Mouse (Mus musculus): ENCODE results near the gene Slc27a3. TPM values are rescaled to one million over a fixed set of nuclear protein-coding genes. Genes with fewer than 3 reads are reported as not detected.
A peak's percentile ranks its signal among the peaks of the same experiment; 100 is the strongest.

Gene Slc27a3
- polyA plus RNA-seq, 2 experiments = 1.0 to 2.1 TPM

DNA sequence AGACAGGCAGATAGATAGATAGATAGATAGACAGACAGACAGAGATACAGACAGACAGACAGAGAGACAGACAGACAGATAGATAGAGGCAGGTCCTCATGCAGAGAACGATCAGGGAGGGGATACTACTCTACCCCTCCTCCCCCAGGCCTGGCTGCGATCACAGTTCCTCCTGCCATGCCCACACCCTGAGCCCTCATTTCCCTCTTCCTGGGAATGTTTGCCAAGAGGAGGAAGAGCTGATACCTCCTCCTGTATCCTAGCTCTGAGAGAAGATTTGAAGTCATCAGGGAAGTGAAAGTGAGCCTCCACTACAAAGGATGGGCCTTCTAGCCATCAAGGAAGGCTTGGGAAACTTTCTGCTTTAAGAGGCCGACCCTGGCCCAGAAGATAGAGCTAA, 5.9 kb upstream of the Slc27a3 start:
- 70% methylated on average over 3 of the region's 3 CpGs for whole genome bisulfite sequencing (ENCODE audit: insufficient replicate concordance)
- DNase-seq (ENCODE audit: low read depth in 3 of 3, low spot score in 3 of 3) = no peak

DNA sequence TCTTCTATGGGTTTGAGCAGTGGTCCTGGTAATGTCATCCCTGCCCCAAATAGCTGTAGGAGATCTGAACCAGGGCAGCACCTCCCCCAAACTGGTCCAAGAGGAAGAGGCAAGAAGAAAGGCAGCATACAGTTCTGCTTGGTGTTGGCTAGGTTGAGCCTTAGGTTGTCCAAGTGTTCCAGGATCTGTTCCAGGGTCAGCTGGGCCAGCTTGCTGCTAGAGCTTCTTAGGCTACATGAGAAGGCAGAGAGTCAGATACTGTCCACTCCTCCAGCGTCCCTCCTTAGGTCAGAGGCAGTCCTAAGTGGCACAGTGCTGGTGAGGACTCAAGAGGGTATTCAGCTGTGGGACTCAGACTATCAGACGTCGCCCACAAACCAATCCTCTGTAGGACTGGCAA, 2.9 kb upstream of the Slc27a3 start:
- ATAC-seq (ENCODE audit: insufficient read depth) (no peak), DNase-seq (ENCODE audit: low read depth in 3 of 3, low spot score in 3 of 3) (no peak)
- Histone ChIP-seq H3K4me2 (ENCODE audit: low read depth) (no peak overlapping the region), H3K27ac (no peak overlapping the region), H3K9me3 (ENCODE audit: control insufficient read depth, low read length) (no peaks in the 10 kb centered on the region), H3K27me3 (ENCODE audit: control insufficient read depth, insufficient read depth, low read length) (peaks cover 24% of the 10 kb centered on the region), H3K36me3 (replicated peaks; ENCODE audit: control insufficient read depth, insufficient read depth, low read depth) (peaks cover 11% of the 10 kb centered on the region), H3K4me3 (ENCODE audit: insufficient read depth in 1 of 2, low read depth in 2 of 2, low read length in 2 of 2) (no peak overlapping the region), H3K9ac (replicated peaks) (no peak overlapping the region), H3K4me1 (replicated peaks; ENCODE audit: control insufficient read depth in 2 of 2, insufficient read depth in 2 of 2, low read length in 1 of 2) (no peaks in the 10 kb centered on the region; a peak in 1 of 4 replicates)
- 83% methylated on average over 3 of the region's 3 CpGs for WGBS (ENCODE audit: insufficient replicate concordance)
- no peak for TF ChIP-seq EP300 (IDR thresholded peaks at IDR 0.05; ENCODE audit: low read depth)
- TF ChIP-seq CTCF (IDR thresholded peaks at IDR 0.05; ENCODE audit: low read depth) = no peak

More for the DNA sequence above, 5.9 kb upstream of the Slc27a3 start:
- ATAC-seq (ENCODE audit: insufficient read depth) = no peak
- H3K4me1 ChIP-seq (replicated peaks; ENCODE audit: control insufficient read depth in 2 of 2, insufficient read depth in 2 of 2, low read length in 1 of 2) = no peaks in the 10 kb centered on the region
- H3K27me3 ChIP-seq (ENCODE audit: control insufficient read depth, insufficient read depth, low read length) = no peaks in the 10 kb centered on the region
- no peak overlapping the region for H3K4me2 ChIP-seq (ENCODE audit: low read depth)
- no peak for TF ChIP-seq EP300 (IDR thresholded peaks at IDR 0.05; ENCODE audit: low read depth)
- TF ChIP-seq CTCF (IDR thresholded peaks at IDR 0.05; ENCODE audit: low read depth) = no peak
- no peaks in the 10 kb centered on the region for H3K9me3 ChIP-seq (ENCODE audit: control insufficient read depth, low read length)
- H3K27ac ChIP-seq = no peak overlapping the region
- H3K9ac ChIP-seq (replicated peaks) = no peak overlapping the region
- H3K36me3 ChIP-seq (replicated peaks; ENCODE audit: control insufficient read depth, insufficient read depth, low read depth) = peaks cover 27% of the 10 kb centered on the region
- no peak overlapping the region for H3K4me3 ChIP-seq (ENCODE audit: insufficient read depth in 1 of 2, low read depth in 2 of 2, low read length in 2 of 2)

GRCm38 (mm10) chr3:90391941-90392340, 2.2 kb upstream of the Slc27a3 start:
- no peak overlapping the region for H3K9ac ChIP-seq (replicated peaks)
- no peak for TF ChIP-seq CTCF (IDR thresholded peaks at IDR 0.05; ENCODE audit: low read depth)
- TF ChIP-seq EP300 (IDR thresholded peaks at IDR 0.05; ENCODE audit: low read depth) = no peak
- 79% methylated on average over 8 of the region's 8 CpGs for WGBS (ENCODE audit: insufficient replicate concordance)
- H3K4me2 ChIP-seq (ENCODE audit: low read depth) = no peak overlapping the region
- H3K27me3 ChIP-seq (ENCODE audit: control insufficient read depth, insufficient read depth, low read length) = peaks cover 24% of the 10 kb centered on the region
- no peak overlapping the region for H3K27ac ChIP-seq
- ATAC-seq (ENCODE audit: insufficient read depth) (no peak), DNase-seq (ENCODE audit: low read depth in 3 of 3, low spot score in 3 of 3) (no peak)
- peaks cover 11% of the 10 kb centered on the region for H3K36me3 ChIP-seq (replicated peaks; ENCODE audit: control insufficient read depth, insufficient read depth, low read depth)
- no peak overlapping the region for H3K4me3 ChIP-seq (ENCODE audit: insufficient read depth in 1 of 2, low read depth in 2 of 2, low read length in 2 of 2)
- no peaks in the 10 kb centered on the region; a peak in 1 of 4 replicates for H3K4me1 ChIP-seq (replicated peaks; ENCODE audit: control insufficient read depth in 2 of 2, insufficient read depth in 2 of 2, low read length in 1 of 2)
- no peaks in the 10 kb centered on the region for H3K9me3 ChIP-seq (ENCODE audit: control insufficient read depth, low read length)

DNA sequence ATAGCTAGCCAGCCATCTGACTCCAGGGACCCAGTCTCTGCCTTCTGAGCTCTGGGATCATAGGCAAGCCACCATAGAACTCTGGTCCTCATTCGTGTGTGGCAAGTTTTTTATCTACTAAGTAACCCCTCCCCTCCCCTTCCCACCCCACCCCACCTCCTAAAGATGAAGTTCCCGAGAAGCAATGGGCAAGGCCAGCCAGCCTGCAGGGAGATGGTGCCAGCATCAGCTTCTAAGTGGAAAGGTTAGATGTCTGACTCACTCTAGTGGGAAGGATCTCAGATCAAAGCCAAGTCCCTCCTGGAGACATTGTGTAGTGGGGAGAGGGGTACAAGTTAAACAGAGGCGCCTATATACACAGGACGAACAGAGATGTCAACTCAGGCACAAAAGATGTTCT, 1.3 kb upstream of the Slc27a3 start:
- H3K4me1 ChIP-seq (replicated peaks; ENCODE audit: control insufficient read depth in 2 of 2, insufficient read depth in 2 of 2, low read length in 1 of 2) = no peaks in the 10 kb centered on the region; a peak in 1 of 4 replicates
- H3K36me3 ChIP-seq (replicated peaks; ENCODE audit: control insufficient read depth, insufficient read depth, low read depth) = peaks cover 11% of the 10 kb centered on the region
- no peak overlapping the region for H3K4me2 ChIP-seq (ENCODE audit: low read depth)
- TF ChIP-seq EP300 (IDR thresholded peaks at IDR 0.05; ENCODE audit: low read depth) = no peak
- no peak for TF ChIP-seq CTCF (IDR thresholded peaks at IDR 0.05; ENCODE audit: low read depth)
- H3K27me3 ChIP-seq (ENCODE audit: control insufficient read depth, insufficient read depth, low read length) = peaks cover 24% of the 10 kb centered on the region
- 52% methylated on average over 4 of the region's 4 CpGs for WGBS (ENCODE audit: insufficient replicate concordance)
- H3K27ac ChIP-seq = no peak overlapping the region
- DNase-seq (ENCODE audit: low read depth in 3 of 3, low spot score in 3 of 3) = no peak
- no peak for ATAC-seq (ENCODE audit: insufficient read depth)
- H3K9ac ChIP-seq (replicated peaks) = no peak overlapping the region
- no peaks in the 10 kb centered on the region for H3K9me3 ChIP-seq (ENCODE audit: control insufficient read depth, low read length)
- H3K4me3 ChIP-seq (ENCODE audit: insufficient read depth in 1 of 2, low read depth in 2 of 2, low read length in 2 of 2) = no peak overlapping the region

- H3K4me3 ChIP-seq (ENCODE audit: insufficient read depth in 1 of 2, low read depth in 2 of 2, low read length in 2 of 2) = peak overlapping the region; percentile 36 to 42
- ATAC-seq (ENCODE audit: insufficient read depth) = 0 out of 2 replicates have a peak, but pooled peaks have one; percentile 1
- H3K9ac ChIP-seq (replicated peaks) = no peak overlapping the region
- H3K27me3 ChIP-seq (ENCODE audit: control insufficient read depth, insufficient read depth, low read length) = peaks cover 24% of the 10 kb centered on the region
- H3K9me3 ChIP-seq (ENCODE audit: control insufficient read depth, low read length) = no peaks in the 10 kb centered on the region
- H3K4me2 ChIP-seq (ENCODE audit: low read depth) = peak overlapping the region; percentile 54
- H3K4me1 ChIP-seq (replicated peaks; ENCODE audit: control insufficient read depth in 2 of 2, insufficient read depth in 2 of 2, low read length in 1 of 2) = no peaks in the 10 kb centered on the region; a peak in 1 of 4 replicates
- peaks cover 9% of the 10 kb centered on the region for H3K36me3 ChIP-seq (replicated peaks; ENCODE audit: control insufficient read depth, insufficient read depth, low read depth)
- TF ChIP-seq CTCF (IDR thresholded peaks at IDR 0.05; ENCODE audit: low read depth) (0 out of 2 replicates have a peak, but pooled peaks have one; percentile 11), EP300 (IDR thresholded peaks at IDR 0.05; ENCODE audit: low read depth) (no peak)
- DNase-seq (ENCODE audit: low read depth in 3 of 3, low spot score in 3 of 3) = no peak
- WGBS (ENCODE audit: insufficient replicate concordance) = 7% methylated on average over 53 of the region's 53 CpGs
- no peak overlapping the region for H3K27ac ChIP-seq
These were observed 820 bp downstream of the Slc27a3 start for GRCm38 (mm10) chr3:90388726-90389510.
